Mouse (Mus musculus) testis, adult 2 months (tissue): ENCODE measurements at regions not wholly inside any gene's neighbourhood (a gene's known extent, or its start where the extent isn't known, plus 50 kb on each side); places are given as distances from the start of the nearest gene placed in this dataset.

ENCODE experiments used
- CTCF ChIP-seq: fragments of 200-500 bp; IDR thresholded peaks from 2 replicates; pipeline ENCODE4 v1.5.1; 2012; ENCODE audit warnings: low read depth, mild to moderate bottlenecking, inconsistent platforms, low read length, moderate library complexity; ENCODE audit not compliant: control insufficient read depth, insufficient read depth, insufficient replicate concordance
- POLR2A ChIP-seq: fragments of 200-500 bp; IDR thresholded peaks from 2 replicates; pipeline ENCODE4 v1.6.1; 2012; ENCODE audit warnings: low read depth, mild to moderate bottlenecking, inconsistent platforms, low read length, moderate library complexity; ENCODE audit not compliant: control insufficient read depth

GRCm38 (mm10) chr11:112325850-112326249 is 456.2 kb upstream of the Sox9 start:
- TF ChIP-seq CTCF (no peak), POLR2A (no peak)
